In genomic region chr6:97278014-97278787, GRCm38 (mm10) we compare ENCODE assay signal across 8 mouse cellular contexts. TPM values are rescaled to one million over a fixed set of nuclear protein-coding genes. Genes with fewer than 3 reads are reported as not detected.
DNase-seq lines count a peak whose midpoint lies in the region; ATAC-seq and TF ChIP-seq lines count a peak whose summit lies in the region.

No protein-coding gene starts in this region.

- ATAC-seq in Patski, result peak; percentile 87
- ATAC-seq in hindbrain, embryonic 16.5 days, result peak; percentile 83

- no peaks in the 10 kb centered on the region for H3K9me3 ChIP-seq in hindbrain, embryonic 16.5 days (ENCODE audit: control insufficient read depth, low read length)

- H3K4me1 ChIP-seq in hindbrain, embryonic 16.5 days (ENCODE audit: control insufficient read depth, insufficient read depth, low read depth, low read length), result peaks cover 13% of the 10 kb centered on the region

- H3K36me3 ChIP-seq in hindbrain, embryonic 16.5 days (ENCODE audit: control insufficient read depth, insufficient read depth, low read length), result no peaks in the 10 kb centered on the region

- no peak overlapping the region for H3K27ac ChIP-seq in hindbrain, embryonic 16.5 days (ENCODE audit: low read depth, low read length)

- no peak for DNase-seq in Patski (ENCODE audit: low read depth, low spot score)
- peak; percentile 87 to 88 for DNase-seq in cerebellum, postnatal 14 days
- peak; percentile 87 for DNase-seq in gastrocnemius, adult 18-20 months (ENCODE audit: low spot score)
- DNase-seq in left cerebral cortex, adult 18-20 months (ENCODE audit: low spot score in 2 of 2), result peak; percentile 79 to 82
- peak; percentile 67 to 85 for DNase-seq in lung, postnatal 4 days
- DNase-seq in retina, postnatal 7 days (ENCODE audit: low read depth, low spot score), result peak; percentile 54
- peak; percentile 65 to 68 for DNase-seq in urinary bladder, adult 18-20 months (ENCODE audit: low spot score in 2 of 2)

- peak overlapping the region; percentile 26 for H3K4me3 ChIP-seq in hindbrain, embryonic 16.5 days (ENCODE audit: low read length)

- POLR2A ChIA-PET in Patski (lab: Charles Lee), result no interaction called here

- in situ Hi-C loops in Patski (cut with MboI; ENCODE audit: low pct_unique_long_range_greater_than_20kb), result loop anchor here (5.0 to 10.0 kb wide), 2 partner anchors 139 to 457 kb away; no protein-coding TSS in a partner anchor

- H3K4me2 ChIP-seq in hindbrain, embryonic 16.5 days (ENCODE audit: low read length), result peak overlapping the region; percentile 66

- peak; percentile 96 for TF ChIP-seq CTCF in Patski (IDR thresholded peaks at IDR 0.05)

- CTCF ChIA-PET in Patski (lab: Charles Lee), result interaction anchor here (0.6 to 7.6 kb wide), 11 partner anchors 10 to 247 kb away, joined by 3 to 80 read pairs (median 3); no protein-coding TSS in a partner anchor

- H3K27me3 ChIP-seq in Patski, result no peaks in the 10 kb centered on the region
- H3K27me3 ChIP-seq in hindbrain, embryonic 16.5 days (replicated peaks; ENCODE audit: control insufficient read depth, insufficient read depth, low read length), result no peaks in the 10 kb centered on the region

- H3K9ac ChIP-seq in hindbrain, embryonic 16.5 days (ENCODE audit: low read depth, low read length), result peak overlapping the region; percentile 59

- 4% methylated on average over 19 of the region's 19 CpGs for WGBS in hindbrain, embryonic 16.5 days

RNA-seq across cellular contexts. Expression of gene Lmod3, which starts 25.6 kb away (rescaled TPM):
- not detected for polyA plus RNA-seq in Patski (2021)
- 100 to 1,000 TPM; 104 to 131 TPM for total RNA-seq in gastrocnemius, adult 18-20 months (2021)
- polyA plus RNA-seq in hindbrain, embryonic 16.5 days (2015; fragmentation: Nextera tagmentation; extraction: Ambion mirVana), result 0.76 TPM in 1 of 2 replicates, not detected in the other
- total RNA-seq in left cerebral cortex, adult 18-20 months (2021), result not detected

Comparison
In these comparisons a context has a peak if more than half of its experiments do, and no peak if none do; other contexts are left out.
1. RNA of gene Lmod3, which starts 25.6 kb away (total RNA-seq): 104 to 131 TPM in gastrocnemius, adult 18-20 months; not detected in left cerebral cortex, adult 18-20 months; every median in the first group is over 100 times any median in the second.